Mouse (Mus musculus): ENCODE results near the gene Gsto1. TPM values are rescaled to one million over a fixed set of nuclear protein-coding genes. Genes with fewer than 3 reads are reported as not detected.

Gsto1 gene
- total and polyA plus RNA-seq, 2 experiments from 2014 or later: 102 to 136 TPM

- DNase-seq (ENCODE audit: low spot score) (peak; percentile 63), ATAC-seq (peak; percentile 45; the same call in 1 of the 2 replicates)
- Histone ChIP-seq H3K9me3 (ENCODE audit: low read length) (no peaks in the 10 kb centered on the region), H3K27ac (no peak overlapping the region), H3K4me1 (ENCODE audit: insufficient read depth, low read length) (no peaks in the 10 kb centered on the region), H3K4me3 (ENCODE audit: low read length) (no peak overlapping the region), H3K4me2 (ENCODE audit: low read depth, low read length) (0 out of 2 replicates have a peak overlapping the region, but pooled peaks have one; percentile 28), H3K36me3 (ENCODE audit: insufficient read depth, low read length) (no peaks in the 10 kb centered on the region), H3K9ac (replicated peaks; ENCODE audit: low read length) (no peak overlapping the region), H3K27me3 (ENCODE audit: insufficient read depth, low read length) (no peaks in the 10 kb centered on the region)
- no peak; the same call in 1 of the 2 replicates for TF ChIP-seq CTCF (IDR thresholded peaks at IDR 0.05; ENCODE audit: low read depth)
- 18% methylated on average over 8 of the region's 8 CpGs for WGBS
These were observed 32.5 kb upstream of the Gsto1 start for GRCm38 (mm10) chr19:47822143-47822796.

- Histone ChIP-seq H3K4me3 (ENCODE audit: low read length) (no peak overlapping the region), H3K27ac (no peak overlapping the region), H3K36me3 (ENCODE audit: insufficient read depth, low read length) (no peaks in the 10 kb centered on the region), H3K4me2 (ENCODE audit: low read depth, low read length) (no peak overlapping the region), H3K9me3 (ENCODE audit: low read length) (no peaks in the 10 kb centered on the region), H3K9ac (replicated peaks; ENCODE audit: low read length) (no peak overlapping the region), H3K27me3 (ENCODE audit: insufficient read depth, low read length) (no peaks in the 10 kb centered on the region), H3K4me1 (ENCODE audit: insufficient read depth, low read length) (no peaks in the 10 kb centered on the region)
- 84% methylated on average over 5 of the region's 5 CpGs for WGBS
- DNase-seq (ENCODE audit: low spot score) (no peak), ATAC-seq (no peak)
- no peak for TF ChIP-seq CTCF (IDR thresholded peaks at IDR 0.05; ENCODE audit: low read depth)
These were observed 30.7 kb upstream of the Gsto1 start for GRCm38 (mm10) chr19:47824026-47824425.

GRCm38 (mm10) chr19:47829913-47830450, 24.8 kb upstream of the Gsto1 start:
- no peak for TF ChIP-seq CTCF (IDR thresholded peaks at IDR 0.05; ENCODE audit: low read depth)
- Histone ChIP-seq H3K9ac (replicated peaks; ENCODE audit: low read length) (no peak overlapping the region), H3K9me3 (ENCODE audit: low read length) (no peaks in the 10 kb centered on the region), H3K36me3 (ENCODE audit: insufficient read depth, low read length) (no peaks in the 10 kb centered on the region), H3K4me3 (ENCODE audit: low read length) (no peak overlapping the region), H3K4me2 (ENCODE audit: low read depth, low read length) (no peak overlapping the region), H3K4me1 (ENCODE audit: insufficient read depth, low read length) (no peaks in the 10 kb centered on the region), H3K27me3 (ENCODE audit: insufficient read depth, low read length) (no peaks in the 10 kb centered on the region), H3K27ac (no peak overlapping the region)
- 88% methylated on average over 14 of the region's 14 CpGs for WGBS
- DNase-seq (ENCODE audit: low spot score) (no peak), ATAC-seq (no peak)

GRCm38 (mm10) chr19:47831111-47831510, 23.7 kb upstream of the Gsto1 start:
- no peaks in the 10 kb centered on the region for H3K4me1 ChIP-seq (ENCODE audit: insufficient read depth, low read length)
- no peak overlapping the region for H3K9ac ChIP-seq (replicated peaks; ENCODE audit: low read length)
- H3K27ac ChIP-seq: no peak overlapping the region
- H3K4me3 ChIP-seq (ENCODE audit: low read length): no peak overlapping the region
- TF ChIP-seq CTCF (IDR thresholded peaks at IDR 0.05; ENCODE audit: low read depth): no peak
- H3K27me3 ChIP-seq (ENCODE audit: insufficient read depth, low read length): no peaks in the 10 kb centered on the region
- WGBS: 96% methylated on average over 8 of the region's 8 CpGs
- DNase-seq (ENCODE audit: low spot score) (no peak), ATAC-seq (no peak)
- no peaks in the 10 kb centered on the region for H3K9me3 ChIP-seq (ENCODE audit: low read length)
- H3K36me3 ChIP-seq (ENCODE audit: insufficient read depth, low read length): no peaks in the 10 kb centered on the region
- no peak overlapping the region for H3K4me2 ChIP-seq (ENCODE audit: low read depth, low read length)

- H3K27me3 ChIP-seq (ENCODE audit: insufficient read depth, low read length): no peaks in the 10 kb centered on the region
These were observed 22.5 kb upstream of the Gsto1 start for GRCm38 (mm10) chr19:47832316-47832715.

GRCm38 (mm10) chr19:47834614-47835013, 20.2 kb upstream of the Gsto1 start:
- Histone ChIP-seq H3K36me3 (ENCODE audit: insufficient read depth, low read length) (no peaks in the 10 kb centered on the region), H3K4me3 (ENCODE audit: low read length) (no peak overlapping the region), H3K4me1 (ENCODE audit: insufficient read depth, low read length) (no peaks in the 10 kb centered on the region), H3K9ac (replicated peaks; ENCODE audit: low read length) (no peak overlapping the region), H3K27ac (no peak overlapping the region), H3K4me2 (ENCODE audit: low read depth, low read length) (no peak overlapping the region), H3K9me3 (ENCODE audit: low read length) (no peaks in the 10 kb centered on the region), H3K27me3 (ENCODE audit: insufficient read depth, low read length) (no peaks in the 10 kb centered on the region)
- 92% methylated on average over 5 of the region's 5 CpGs for WGBS
- TF ChIP-seq CTCF (IDR thresholded peaks at IDR 0.05; ENCODE audit: low read depth): no peak
- ATAC-seq (no peak), DNase-seq (ENCODE audit: low spot score) (no peak)

More at GRCm38 (mm10) chr19:47832316-47832715, 22.5 kb upstream of the Gsto1 start:
- H3K4me3 ChIP-seq (ENCODE audit: low read length): no peak overlapping the region
- H3K27ac ChIP-seq: no peak overlapping the region
- H3K4me2 ChIP-seq (ENCODE audit: low read depth, low read length): no peak overlapping the region
- no peaks in the 10 kb centered on the region for H3K36me3 ChIP-seq (ENCODE audit: insufficient read depth, low read length)
- no peaks in the 10 kb centered on the region for H3K4me1 ChIP-seq (ENCODE audit: insufficient read depth, low read length)
- DNase-seq (ENCODE audit: low spot score) (no peak), ATAC-seq (no peak)
- 84% methylated on average over 16 of the region's 16 CpGs for WGBS
- no peak overlapping the region for H3K9ac ChIP-seq (replicated peaks; ENCODE audit: low read length)
- no peak for TF ChIP-seq CTCF (IDR thresholded peaks at IDR 0.05; ENCODE audit: low read depth)
- H3K9me3 ChIP-seq (ENCODE audit: low read length): no peaks in the 10 kb centered on the region

- no peak overlapping the region for H3K27ac ChIP-seq
- no peak overlapping the region for H3K9ac ChIP-seq (replicated peaks; ENCODE audit: low read length)
- no peaks in the 10 kb centered on the region for H3K4me1 ChIP-seq (ENCODE audit: insufficient read depth, low read length)
- H3K27me3 ChIP-seq (ENCODE audit: insufficient read depth, low read length): no peaks in the 10 kb centered on the region
- no peaks in the 10 kb centered on the region for H3K9me3 ChIP-seq (ENCODE audit: low read length)
- H3K4me2 ChIP-seq (ENCODE audit: low read depth, low read length): no peak overlapping the region
- TF ChIP-seq CTCF (IDR thresholded peaks at IDR 0.05; ENCODE audit: low read depth): no peak
- DNase-seq (ENCODE audit: low spot score): no peak
- 75% methylated on average over 7 of the region's 7 CpGs for WGBS
- H3K36me3 ChIP-seq (ENCODE audit: insufficient read depth, low read length): no peaks in the 10 kb centered on the region
- no peak for ATAC-seq
- no peak overlapping the region for H3K4me3 ChIP-seq (ENCODE audit: low read length)
These were observed 19.0 kb upstream of the Gsto1 start for GRCm38 (mm10) chr19:47835776-47836175.

Data from hindbrain, postnatal 0 days (tissue).